Mouse (Mus musculus) limb, embryonic 14.5 days (tissue): ENCODE data around the gene Pqlc2. TPM values are rescaled to one million over a fixed set of nuclear protein-coding genes. Genes with fewer than 3 reads are reported as not detected.

ENCODE experiments used
- ATAC-seq: fragments of 200-750 bp; cut with Nextera tagmentation; 2 replicates; pipeline ENCODE4 v1.8.0; 2017; ENCODE audit warnings: low read depth, moderate number of reproducible peaks, moderate TSS enrichment; ENCODE audit not compliant: low FRiP score
- DNase-seq: peaks from one replicate; pipeline ENCODE4 v3.0.0-alpha.2; 2015; ENCODE audit warnings: low spot score
- H3K27ac ChIP-seq: fragments of 300-500 bp; sonication (generic); replicated peaks from 2 replicates; pipeline ENCODE4 v1.5.1; 2014; ENCODE audit warnings: low read depth, mild to moderate bottlenecking, low read length, moderate library complexity, mixed read lengths
- H3K27me3 ChIP-seq: fragments of 300-500 bp; sonication (generic); 2 replicates; pipeline ENCODE4 v1.6.1; 2014; ENCODE audit warnings: low read length, mixed read lengths; ENCODE audit not compliant: control insufficient read depth, insufficient read depth
- H3K36me3 ChIP-seq: fragments of 300-500 bp; sonication (generic); 2 replicates; pipeline ENCODE4 v1.6.1; 2014; ENCODE audit warnings: mild to moderate bottlenecking, low read length, moderate library complexity, mixed read lengths; ENCODE audit not compliant: control insufficient read depth, insufficient read depth
- H3K4me1 ChIP-seq: fragments of 300-500 bp; sonication (generic); 2 replicates; pipeline ENCODE4 v1.6.1; 2014; ENCODE audit warnings: antibody characterized with exemption, low read length, mixed read lengths; ENCODE audit not compliant: control insufficient read depth, insufficient read depth
- H3K4me2 ChIP-seq: fragments of 300-500 bp; sonication (generic); replicated peaks from 2 replicates; pipeline ENCODE4 v1.6.1; 2014; ENCODE audit warnings: low read depth, mild to moderate bottlenecking, low read length, moderate library complexity; ENCODE audit not compliant: severe bottlenecking
- H3K4me3 ChIP-seq: fragments of 300-500 bp; sonication (generic); replicated peaks from 2 replicates; pipeline ENCODE4 v1.5.1; 2014; ENCODE audit warnings: low read length
- H3K9ac ChIP-seq: fragments of 300-500 bp; sonication (generic); 2 replicates; pipeline ENCODE4 v1.6.1; 2014; ENCODE audit warnings: mild to moderate bottlenecking, low read depth, low read length, moderate library complexity; ENCODE audit not compliant: severe bottlenecking
- H3K9me3 ChIP-seq: fragments of 300-500 bp; sonication (generic); 2 replicates; pipeline ENCODE4 v1.6.1; 2016; ENCODE audit warnings: low read length; ENCODE audit not compliant: control insufficient read depth
- POLR2A ChIP-seq: fragments of 200-500 bp; IDR thresholded peaks from 2 replicates; pipeline ENCODE4 v1.8.0; 2012; ENCODE audit warnings: inconsistent platforms, mild to moderate bottlenecking, moderate library complexity, borderline replicate concordance; ENCODE audit not compliant: insufficient read depth, insufficient read length; ENCODE audit errors: extremely low read depth
- WGBS: fragments of 180-500 bp; shearing (Covaris S2); extraction: QIAGEN DNeasy Blood & Tissue Kit; methylation state at CpG from one replicate; pipeline ENCODE4 v1.1.7; 2014; 5-methylcytosine and 5-hydroxymethylcytosine counted together
- polyA plus RNA-seq, 2 experiments: library from polyadenylated mRNA; depleted of rRNA in 1 of 2; stranded (reverse) in 1 of 2; unstranded in 1 of 2; fragments of >200 nt; fragmentation: Nextera tagmentation in 1 of 2; extraction: Ambion mirVana in 1 of 2; gene quantifications; 2 replicates each; pipeline versions ENCODE4 v1.2.1 to v1.2.3; 2012 to 2014

The Pqlc2 gene
- polyA plus RNA-seq, 2 experiments = 12.9 to 20.7 TPM

DNA sequence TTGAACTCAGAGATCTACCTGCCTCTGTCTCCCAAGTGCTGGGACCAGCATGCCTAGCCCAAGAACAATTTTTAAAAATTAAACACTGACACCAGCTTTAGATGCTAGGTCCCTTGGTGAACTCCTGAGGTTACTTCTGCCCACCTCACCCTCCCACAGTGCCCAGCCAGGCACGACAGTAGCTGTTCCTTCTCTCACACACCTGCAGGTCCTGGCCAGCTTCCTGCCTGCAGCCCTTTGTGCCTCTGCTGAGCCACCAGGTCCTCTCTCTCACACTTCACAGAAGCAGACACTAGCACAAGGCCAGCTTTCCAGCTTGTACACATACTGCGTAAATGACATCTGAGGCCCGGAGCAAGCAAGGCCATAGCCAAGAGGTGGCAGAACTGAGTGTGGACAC is 5.0 kb downstream of the Pqlc2 start:
- Histone ChIP-seq H3K4me3 (no peak overlapping the region), H3K27me3 (no peaks in the 10 kb centered on the region), H3K4me1 (peaks cover 10% of the 10 kb centered on the region), H3K9ac (no peak overlapping the region), H3K27ac (no peak overlapping the region), H3K9me3 (no peaks in the 10 kb centered on the region), H3K4me2 (no peak overlapping the region), H3K36me3 (peaks cover 32% of the 10 kb centered on the region; the same call in 1 of the 2 replicates)
- DNase-seq = no peak
- WGBS = 91% methylated on average over 3 of the region's 3 CpGs
- ATAC-seq = no peak
- no peak for TF ChIP-seq POLR2A

DNA sequence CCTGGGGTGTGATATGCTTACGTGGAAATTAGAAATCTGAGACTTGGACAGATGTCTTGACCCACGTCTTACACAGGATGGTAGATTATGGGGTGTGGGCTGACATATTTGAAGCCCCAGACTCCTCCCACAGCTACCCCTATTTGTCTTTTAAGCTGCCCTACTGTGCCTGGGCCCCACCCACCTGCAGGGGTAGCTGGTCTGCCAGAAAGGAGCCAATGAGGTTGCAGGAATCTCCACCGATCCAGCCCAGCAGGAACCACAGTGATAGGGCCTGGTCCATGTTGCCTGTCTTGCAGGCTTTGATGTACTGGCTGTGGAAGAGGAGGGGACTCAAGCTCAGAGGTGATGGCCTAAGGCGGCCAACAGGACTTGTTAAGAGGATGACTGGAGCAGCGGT is 8.3 kb downstream of the Pqlc2 start:
- no peak overlapping the region for H3K27ac ChIP-seq
- DNase-seq (no peak), ATAC-seq (no peak)
- TF ChIP-seq POLR2A = no peak
- WGBS = 46% methylated on average over 5 of the region's 5 CpGs
- no peak overlapping the region for H3K4me3 ChIP-seq
- no peaks in the 10 kb centered on the region for H3K9me3 ChIP-seq
- H3K4me2 ChIP-seq = no peak overlapping the region
- H3K9ac ChIP-seq = no peak overlapping the region
- H3K27me3 ChIP-seq = no peaks in the 10 kb centered on the region
- peaks cover 55% of the 10 kb centered on the region for H3K36me3 ChIP-seq
- H3K4me1 ChIP-seq = no peaks in the 10 kb centered on the region

DNA sequence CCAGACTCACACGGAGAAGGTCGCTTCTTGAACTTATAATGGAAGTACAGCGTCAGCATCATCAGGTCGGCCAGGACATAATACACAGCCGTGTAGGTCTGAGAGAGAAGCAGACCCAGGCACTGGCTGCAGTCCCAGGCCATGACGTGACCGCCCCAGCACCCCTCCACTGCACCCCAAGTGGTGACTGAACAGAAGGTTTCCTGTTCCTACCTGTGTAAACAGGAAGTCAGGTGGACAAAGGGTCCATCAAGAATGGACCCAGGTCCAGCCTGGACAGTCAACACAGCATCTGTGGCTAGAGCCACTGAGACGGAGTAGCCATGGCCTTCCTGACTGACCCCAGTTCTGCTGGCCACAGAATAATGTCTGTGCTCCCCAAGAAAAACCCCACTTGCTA is 8.7 kb downstream of the Pqlc2 start:
- WGBS = 85% methylated on average over 8 of the region's 8 CpGs
- Histone ChIP-seq H3K27me3 (no peaks in the 10 kb centered on the region), H3K9ac (no peak overlapping the region), H3K9me3 (no peaks in the 10 kb centered on the region), H3K4me1 (no peaks in the 10 kb centered on the region), H3K36me3 (peaks cover 54% of the 10 kb centered on the region), H3K4me3 (no peak overlapping the region), H3K27ac (no peak overlapping the region), H3K4me2 (no peak overlapping the region)
- ATAC-seq = no peak
- no peak for TF ChIP-seq POLR2A
- no peak for DNase-seq

DNA sequence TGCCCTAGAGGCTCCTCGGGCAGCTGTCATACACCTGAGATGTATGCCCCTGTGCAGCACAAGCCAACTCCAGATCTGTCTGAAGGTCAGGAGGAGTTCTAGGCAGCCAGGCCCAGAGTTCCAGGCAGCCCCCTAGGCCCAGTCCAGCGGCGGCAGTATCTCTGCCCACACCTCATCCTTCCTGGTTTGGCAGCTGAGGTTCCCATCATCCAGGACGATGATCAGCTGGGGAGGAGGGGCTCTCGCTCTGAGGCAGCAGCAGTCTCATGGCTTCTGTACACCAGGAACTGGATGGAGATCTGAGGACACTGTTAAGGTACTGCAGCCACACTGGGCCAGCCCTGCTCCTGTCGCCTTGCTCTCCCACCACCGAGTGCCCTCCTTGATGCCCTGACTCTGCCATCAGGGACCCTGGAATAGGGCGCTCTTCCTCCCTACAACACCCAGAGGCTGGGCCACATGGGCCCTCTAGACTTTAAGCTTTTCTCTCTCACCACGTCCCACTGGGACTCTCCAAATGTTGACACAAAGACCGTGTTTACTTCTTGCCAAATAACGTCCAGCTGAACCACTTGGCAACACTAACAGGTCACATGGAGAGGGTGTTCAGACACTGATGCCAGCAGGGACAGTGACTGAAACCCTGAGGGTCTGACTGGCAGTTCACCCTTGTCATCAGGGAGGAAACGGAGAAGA is 11.7 kb downstream of the Pqlc2 start:
- 87% methylated on average over 12 of the region's 12 CpGs for WGBS
- no peak overlapping the region for H3K9ac ChIP-seq
- no peak overlapping the region for H3K4me3 ChIP-seq
- H3K4me1 ChIP-seq = no peaks in the 10 kb centered on the region
- no peak overlapping the region for H3K27ac ChIP-seq
- no peaks in the 10 kb centered on the region for H3K27me3 ChIP-seq
- no peak for ATAC-seq
- H3K4me2 ChIP-seq = no peak overlapping the region
- DNase-seq = no peak
- H3K36me3 ChIP-seq = peaks cover 39% of the 10 kb centered on the region
- TF ChIP-seq POLR2A = no peak
- no peaks in the 10 kb centered on the region for H3K9me3 ChIP-seq

DNA sequence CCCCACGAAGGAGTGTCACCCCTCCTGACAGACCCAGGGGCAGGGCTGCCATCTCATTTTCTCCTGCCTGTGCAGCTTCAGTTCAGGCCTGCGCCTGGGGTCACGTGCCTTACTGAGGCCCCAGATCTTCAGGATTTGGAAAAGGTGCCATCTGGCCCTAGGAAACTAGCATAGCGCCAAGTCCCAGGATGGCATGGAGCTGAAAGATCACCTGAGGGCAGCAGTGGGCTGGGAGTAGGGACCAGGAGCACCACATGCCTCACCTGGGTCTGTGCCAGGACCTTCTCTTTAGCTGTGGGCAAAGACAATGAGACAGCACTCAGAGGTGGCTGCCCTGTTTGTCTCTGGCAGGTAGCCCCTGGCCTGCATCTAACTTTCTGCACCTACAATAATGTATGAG is 12.9 kb downstream of the Pqlc2 start:
- DNase-seq (no peak), ATAC-seq (no peak)
- no peaks in the 10 kb centered on the region for H3K4me1 ChIP-seq
- WGBS = 88% methylated on average over 4 of the region's 4 CpGs
- H3K27me3 ChIP-seq = no peaks in the 10 kb centered on the region
- H3K27ac ChIP-seq = no peak overlapping the region
- no peak for TF ChIP-seq POLR2A
- peaks cover 34% of the 10 kb centered on the region for H3K36me3 ChIP-seq
- no peak overlapping the region for H3K4me2 ChIP-seq
- H3K9me3 ChIP-seq = no peaks in the 10 kb centered on the region
- H3K4me3 ChIP-seq = no peak overlapping the region
- H3K9ac ChIP-seq = no peak overlapping the region
